Mouse (Mus musculus): ENCODE measurements around the gene Gpbp1l1. TPM values are rescaled to one million over a fixed set of nuclear protein-coding genes. Genes with fewer than 3 reads are reported as not detected.

The Gpbp1l1 gene
- polyA plus RNA-seq (2012; rRNA removed), result 48.8 and 49.0 TPM in 2 replicates

GRCm38 (mm10) chr4:116557306-116558121 is at the start of gene Gpbp1l1:
Gene Gpbp1l1 (plus strand): TSS chr4:116557658.
- peak; percentile 50 for DNase-seq (ENCODE audit: low read depth)

GRCm38 (mm10) chr4:116531109-116531508 is 26.3 kb upstream of the Gpbp1l1 start:
- no peak for DNase-seq (ENCODE audit: low read depth)

GRCm38 (mm10) chr4:116536351-116536750 is 21.1 kb upstream of the Gpbp1l1 start:
- DNase-seq (ENCODE audit: low read depth), result no peak

GRCm38 (mm10) chr4:116537737-116538136 is 19.7 kb upstream of the Gpbp1l1 start:
- no peak for DNase-seq (ENCODE audit: low read depth)

- DNase-seq (ENCODE audit: low read depth), result no peak
Observed at GRCm38 (mm10) chr4:116550432-116550831, 7.0 kb upstream of the Gpbp1l1 start.

GRCm38 (mm10) chr4:116553035-116553434 is 4.4 kb upstream of the Gpbp1l1 start:
- DNase-seq (ENCODE audit: low read depth), result peak; percentile 64

- no peak for DNase-seq (ENCODE audit: low read depth)
Observed at GRCm38 (mm10) chr4:116555413-116556300, 1.8 kb upstream of the Gpbp1l1 start, which contains the start of gene Tmem69. Gene Tmem69 (minus strand): TSS chr4:116555936.

GRCm38 (mm10) chr4:116556561-116557305 is 725 bp upstream of the Gpbp1l1 start:
- DNase-seq (ENCODE audit: low read depth), result peak; percentile 57

GRCm38 (mm10) chr4:116558151-116558882 is 859 bp downstream of the Gpbp1l1 start:
- DNase-seq (ENCODE audit: low read depth), result no peak

GRCm38 (mm10) chr4:116595793-116596192 is 38.3 kb downstream of the Gpbp1l1 start:
- DNase-seq (ENCODE audit: low read depth), result no peak

GRCm38 (mm10) chr4:116596379-116596778 is 38.9 kb downstream of the Gpbp1l1 start, which contains the start of gene Ccdc17:
Gene Ccdc17 (plus strand): TSS chr4:116596654.
- no peak for DNase-seq (ENCODE audit: low read depth)

GRCm38 (mm10) chr4:116596978-116597881 is 39.8 kb downstream of the Gpbp1l1 start:
- peak; percentile 55 for DNase-seq (ENCODE audit: low read depth)

GRCm38 (mm10) chr4:116612621-116613020 is 55.2 kb downstream of the Gpbp1l1 start:
- DNase-seq (ENCODE audit: low read depth), result no peak

GRCm38 (mm10) chr4:116615237-116615636 is 57.8 kb downstream of the Gpbp1l1 start:
- DNase-seq (ENCODE audit: low read depth), result no peak

- DNase-seq (ENCODE audit: low read depth), result no peak
Observed at GRCm38 (mm10) chr4:116624831-116625230, 67.4 kb downstream of the Gpbp1l1 start.

GRCm38 (mm10) chr4:116626658-116627358 is 69.3 kb downstream of the Gpbp1l1 start:
- no peak for DNase-seq (ENCODE audit: low read depth)

GRCm38 (mm10) chr4:116627359-116627716 is 69.9 kb downstream of the Gpbp1l1 start:
- peak; percentile 62 for DNase-seq (ENCODE audit: low read depth)

- peak; percentile 45 for DNase-seq (ENCODE audit: low read depth)
Observed at GRCm38 (mm10) chr4:116627722-116628662, 70.5 kb downstream of the Gpbp1l1 start, which contains the start of gene Nasp. Gene Nasp (minus strand): TSS chr4:116627941.
